Mouse (Mus musculus): ENCODE data around the gene Map4k4. TPM values are rescaled to one million over a fixed set of nuclear protein-coding genes. Genes with fewer than 3 reads are reported as not detected.

Gene Map4k4
- polyA plus RNA-seq, 1 experiment from 2014 or later, result 49.3 TPM

GRCm38 (mm10) chr1:39936332-39936802, 35.7 kb downstream of the Map4k4 start:
- Histone ChIP-seq H3K27me3 (ENCODE audit: insufficient read depth, low read length) (no peaks in the 10 kb centered on the region), H3K4me3 (ENCODE audit: low read depth, low read length) (peak overlapping the region; percentile 35), H3K36me3 (ENCODE audit: insufficient read depth) (peaks cover 12% of the 10 kb centered on the region; the same call in 1 of the 2 replicates), H3K4me2 (peak overlapping the region; percentile 64), H3K27ac (ENCODE audit: low read depth) (no peak overlapping the region), H3K9ac (peak overlapping the region; percentile 20; the same call in 1 of the 2 replicates), H3K4me1 (ENCODE audit: insufficient read depth) (peaks cover 27% of the 10 kb centered on the region), H3K9me3 (ENCODE audit: low read depth, low read length) (no peaks in the 10 kb centered on the region)
- ATAC-seq (ENCODE audit: insufficient read depth), result peak; percentile 73
- under 1% methylated on average over 13 of the region's 13 CpGs for WGBS
- TF ChIP-seq CTCF (IDR thresholded peaks at IDR 0.05; ENCODE audit: low read depth), result peak; percentile 92
- peak; percentile 88 for DNase-seq

DNA sequence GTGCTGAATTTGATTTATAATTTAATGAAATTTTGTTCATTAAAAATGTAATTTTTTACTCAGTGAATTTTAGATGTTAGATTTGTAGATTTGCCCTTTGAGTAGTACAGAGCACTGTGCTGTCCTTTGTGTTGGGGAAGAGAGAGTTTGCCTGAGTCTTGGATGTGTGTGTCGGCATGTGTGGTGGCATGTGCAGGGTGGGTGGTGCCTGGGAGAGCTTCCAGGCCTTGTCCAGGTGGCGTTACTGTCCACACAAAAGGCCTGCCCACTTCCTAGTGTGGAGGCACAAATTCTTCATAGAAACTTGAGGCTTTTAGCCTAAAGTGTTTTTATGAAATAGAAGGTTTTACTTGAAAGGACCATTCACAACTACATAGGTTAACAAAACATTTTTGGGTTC, 36.2 kb downstream of the Map4k4 start:
- Histone ChIP-seq H3K27me3 (ENCODE audit: insufficient read depth, low read length) (no peaks in the 10 kb centered on the region), H3K27ac (ENCODE audit: low read depth) (no peak overlapping the region), H3K4me3 (ENCODE audit: low read depth, low read length) (no peak overlapping the region), H3K9ac (no peak overlapping the region), H3K4me1 (ENCODE audit: insufficient read depth) (peaks cover 27% of the 10 kb centered on the region), H3K9me3 (ENCODE audit: low read depth, low read length) (no peaks in the 10 kb centered on the region), H3K4me2 (no peak overlapping the region; the same call in 1 of the 2 replicates), H3K36me3 (ENCODE audit: insufficient read depth) (peaks cover 12% of the 10 kb centered on the region; the same call in 1 of the 2 replicates)
- DNase-seq (no peak), ATAC-seq (ENCODE audit: insufficient read depth) (no peak)
- TF ChIP-seq CTCF (IDR thresholded peaks at IDR 0.05; ENCODE audit: low read depth), result no peak
- WGBS, result 54% methylated on average over 2 of the region's 2 CpGs

DNA sequence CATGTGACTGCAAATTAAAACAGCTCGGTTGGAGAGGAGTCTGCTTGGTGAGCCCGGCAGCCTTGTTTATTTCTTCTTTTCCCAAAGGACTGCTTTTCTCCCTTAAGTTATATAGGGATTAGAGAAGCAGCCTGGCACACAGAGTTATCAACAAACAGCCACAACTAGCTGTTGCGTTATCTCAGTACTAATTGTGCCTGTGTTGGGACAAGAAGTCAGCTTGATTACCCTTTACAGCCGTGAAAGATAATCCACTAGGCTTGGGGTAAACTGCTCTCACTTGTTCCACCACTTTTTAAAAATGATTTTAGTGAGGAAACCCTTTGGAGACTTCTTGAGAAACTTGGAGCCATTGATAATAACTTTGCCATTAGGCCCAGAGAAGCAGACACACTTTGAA, 36.9 kb downstream of the Map4k4 start:
- WGBS, result 39% methylated on average over 4 of the region's 4 CpGs
- no peak for DNase-seq

DNA sequence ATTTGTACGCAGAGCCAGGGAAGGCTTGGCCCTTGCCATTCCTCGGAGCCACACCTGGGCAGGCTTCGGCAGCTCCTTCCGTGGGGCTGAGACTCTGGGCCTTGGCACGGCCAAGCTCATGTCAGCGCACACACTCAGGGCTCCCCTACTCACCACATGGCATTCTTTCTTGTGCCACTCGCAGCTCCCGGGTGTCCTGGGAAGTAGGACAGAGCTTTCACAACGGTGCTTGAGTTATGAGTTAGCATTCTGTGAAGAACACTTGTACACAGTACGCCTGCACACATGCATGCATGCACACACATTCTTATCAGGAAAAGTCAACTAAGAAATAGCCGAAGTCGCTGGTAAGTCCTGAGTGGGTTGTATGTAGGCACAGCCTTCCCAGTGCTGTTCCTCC, 38.7 kb downstream of the Map4k4 start:
- Histone ChIP-seq H3K9me3 (ENCODE audit: low read depth, low read length) (no peaks in the 10 kb centered on the region), H3K27me3 (ENCODE audit: insufficient read depth, low read length) (no peaks in the 10 kb centered on the region), H3K27ac (ENCODE audit: low read depth) (no peak overlapping the region), H3K4me1 (ENCODE audit: insufficient read depth) (peaks cover 17% of the 10 kb centered on the region), H3K4me2 (no peak overlapping the region), H3K9ac (no peak overlapping the region), H3K36me3 (ENCODE audit: insufficient read depth) (no peaks in the 10 kb centered on the region), H3K4me3 (ENCODE audit: low read depth, low read length) (no peak overlapping the region)
- DNase-seq (no peak), ATAC-seq (ENCODE audit: insufficient read depth) (no peak)
- 58% methylated on average over 12 of the region's 12 CpGs for WGBS
- no peak for TF ChIP-seq CTCF (IDR thresholded peaks at IDR 0.05; ENCODE audit: low read depth)

More for the DNA sequence above, 36.9 kb downstream of the Map4k4 start:
- no peak overlapping the region for H3K9ac ChIP-seq
- peaks cover 22% of the 10 kb centered on the region for H3K4me1 ChIP-seq (ENCODE audit: insufficient read depth)
- peaks cover 11% of the 10 kb centered on the region; the same call in 1 of the 2 replicates for H3K36me3 ChIP-seq (ENCODE audit: insufficient read depth)
- H3K27ac ChIP-seq (ENCODE audit: low read depth), result no peak overlapping the region
- no peak overlapping the region for H3K4me3 ChIP-seq (ENCODE audit: low read depth, low read length)
- no peak for TF ChIP-seq CTCF (IDR thresholded peaks at IDR 0.05; ENCODE audit: low read depth)
- no peak overlapping the region for H3K4me2 ChIP-seq
- no peaks in the 10 kb centered on the region for H3K27me3 ChIP-seq (ENCODE audit: insufficient read depth, low read length)
- ATAC-seq (ENCODE audit: insufficient read depth), result no peak
- no peaks in the 10 kb centered on the region for H3K9me3 ChIP-seq (ENCODE audit: low read depth, low read length)

DNA sequence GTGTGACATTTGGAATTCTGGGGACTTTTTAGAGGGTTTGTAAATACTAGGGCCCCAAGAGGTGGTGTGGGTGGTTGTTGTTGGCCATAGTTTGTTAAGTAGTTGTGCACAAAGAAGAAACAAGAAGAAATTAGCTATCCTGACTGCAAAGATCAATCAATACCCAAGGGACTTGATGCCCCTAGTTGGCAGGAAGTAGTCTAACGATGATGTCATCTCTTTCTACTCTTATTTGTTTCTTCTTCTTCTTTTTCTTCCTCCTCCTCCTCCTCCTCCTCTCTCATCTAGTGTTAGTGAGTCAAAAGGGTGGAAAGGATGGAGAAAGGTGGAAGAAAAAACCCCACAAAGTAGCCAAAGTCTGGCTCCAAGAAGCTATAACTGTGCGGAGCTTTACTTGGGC, 39.6 kb downstream of the Map4k4 start:
- ATAC-seq (ENCODE audit: insufficient read depth) (no peak), DNase-seq (no peak)
- Histone ChIP-seq H3K27ac (ENCODE audit: low read depth) (no peak overlapping the region), H3K9me3 (ENCODE audit: low read depth, low read length) (no peaks in the 10 kb centered on the region), H3K4me1 (ENCODE audit: insufficient read depth) (peaks cover 22% of the 10 kb centered on the region), H3K4me2 (no peak overlapping the region), H3K4me3 (ENCODE audit: low read depth, low read length) (no peak overlapping the region), H3K9ac (no peak overlapping the region), H3K36me3 (ENCODE audit: insufficient read depth) (no peaks in the 10 kb centered on the region), H3K27me3 (ENCODE audit: insufficient read depth, low read length) (no peaks in the 10 kb centered on the region)
- WGBS, result 92% methylated on average over 2 of the region's 2 CpGs
- TF ChIP-seq CTCF (IDR thresholded peaks at IDR 0.05; ENCODE audit: low read depth), result no peak

- no peak overlapping the region for H3K4me3 ChIP-seq (ENCODE audit: low read depth, low read length)
- H3K27ac ChIP-seq (ENCODE audit: low read depth), result no peak overlapping the region
- DNase-seq (no peak), ATAC-seq (ENCODE audit: insufficient read depth) (0 out of 2 replicates have a peak, but pooled peaks have one; percentile 16)
- 49% methylated on average over 10 of the region's 10 CpGs for WGBS
- no peaks in the 10 kb centered on the region for H3K36me3 ChIP-seq (ENCODE audit: insufficient read depth)
- H3K9ac ChIP-seq, result no peak overlapping the region
- peaks cover 29% of the 10 kb centered on the region for H3K4me1 ChIP-seq (ENCODE audit: insufficient read depth)
- H3K4me2 ChIP-seq, result no peak overlapping the region
- H3K9me3 ChIP-seq (ENCODE audit: low read depth, low read length), result no peaks in the 10 kb centered on the region
- TF ChIP-seq CTCF (IDR thresholded peaks at IDR 0.05; ENCODE audit: low read depth), result no peak
- H3K27me3 ChIP-seq (ENCODE audit: insufficient read depth, low read length), result no peaks in the 10 kb centered on the region
These were observed 40.8 kb downstream of the Map4k4 start for GRCm38 (mm10) chr1:39941237-39942179.

GRCm38 (mm10) chr1:39942935-39943334, 42.2 kb downstream of the Map4k4 start:
- Histone ChIP-seq H3K4me2 (no peak overlapping the region), H3K4me3 (ENCODE audit: low read depth, low read length) (no peak overlapping the region), H3K36me3 (ENCODE audit: insufficient read depth) (no peaks in the 10 kb centered on the region), H3K27ac (ENCODE audit: low read depth) (no peak overlapping the region), H3K4me1 (ENCODE audit: insufficient read depth) (peaks cover 37% of the 10 kb centered on the region), H3K9ac (0 out of 2 replicates have a peak overlapping the region, but pooled peaks have one; percentile 1), H3K9me3 (ENCODE audit: low read depth, low read length) (no peaks in the 10 kb centered on the region), H3K27me3 (ENCODE audit: insufficient read depth, low read length) (no peaks in the 10 kb centered on the region)
- 29% methylated on average over 8 of the region's 8 CpGs for WGBS
- ATAC-seq (ENCODE audit: insufficient read depth) (no peak), DNase-seq (no peak)
- TF ChIP-seq CTCF (IDR thresholded peaks at IDR 0.05; ENCODE audit: low read depth), result no peak

Data from lung, embryonic 14.5 days (tissue).